Mouse (Mus musculus) myocyte (in vitro differentiated cells): ENCODE results near the gene Tmem42. TPM values are rescaled to one million over a fixed set of nuclear protein-coding genes. Genes with fewer than 3 reads are reported as not detected.

Source experiments
- H3K27me3 ChIP-seq: one replicate; pipeline ENCODE4 v1.6.1; 2011; ENCODE audit not compliant: control insufficient read depth, insufficient read depth, insufficient read length
- H3K36me3 ChIP-seq: one replicate; pipeline ENCODE4 v1.6.1; 2011; ENCODE audit not compliant: control insufficient read depth, insufficient read depth
- H3K4me2 ChIP-seq: one replicate; pipeline ENCODE4 v1.6.1; 2011; ENCODE audit warnings: low read depth, control low read depth
- H3K4me3 ChIP-seq: one replicate; pipeline ENCODE4 v1.5.1; 2011; ENCODE audit warnings: mild to moderate bottlenecking, control low read depth, moderate library complexity
- H3K79me2 ChIP-seq: one replicate; pipeline ENCODE4 v1.6.1; 2011; ENCODE audit not compliant: control insufficient read depth, insufficient read depth
- H3ac ChIP-seq: one replicate; pipeline ENCODE4 v1.6.1; 2011; ENCODE audit not compliant: control insufficient read depth, insufficient read length
- CEBPB ChIP-seq: IDR thresholded peaks from 2 replicates; pipeline ENCODE4 v1.6.1; 2011; ENCODE audit warnings: mild to moderate bottlenecking, moderate library complexity; ENCODE audit not compliant: poor library complexity, insufficient read depth, severe bottlenecking
- E2F4 ChIP-seq: IDR thresholded peaks from one replicate; pipeline ENCODE4 v1.6.1; 2011; ENCODE audit warnings: mild to moderate bottlenecking, control low read depth, moderate library complexity; ENCODE audit not compliant: insufficient read depth
- MAX ChIP-seq: IDR thresholded peaks from one replicate; pipeline ENCODE4 v1.6.1; 2011; ENCODE audit warnings: low read depth, mild to moderate bottlenecking, control low read depth
- MYOD1 ChIP-seq, 3 experiments: IDR thresholded peaks; one replicate each; pipeline ENCODE4 v1.6.1; 2011; ENCODE audit warnings: control low read depth in 2 of 3, low read depth in 2 of 3, mild to moderate bottlenecking in 2 of 3, moderate library complexity in 1 of 3; ENCODE audit not compliant: insufficient read length in 2 of 3, control insufficient read depth in 1 of 3
- MYOG ChIP-seq, 3 experiments: IDR thresholded peaks; one replicate each; pipeline ENCODE4 v1.6.1; 2011; ENCODE audit warnings: control low read depth in 2 of 3, low read depth in 2 of 3, mild to moderate bottlenecking in 2 of 3; ENCODE audit not compliant: insufficient read length in 2 of 3, control insufficient read depth in 1 of 3, insufficient read depth in 1 of 3
- POLR2A ChIP-seq: IDR thresholded peaks from one replicate; pipeline ENCODE4 v1.6.1; 2011; ENCODE audit warnings: low read depth, mild to moderate bottlenecking, control low read depth, moderate library complexity; ENCODE audit not compliant: insufficient read length
- POLR2AphosphoS2 ChIP-seq: IDR thresholded peaks from one replicate; pipeline ENCODE4 v1.6.1; 2011; ENCODE audit warnings: low read depth, control low read depth; ENCODE audit not compliant: insufficient read length
- REST ChIP-seq: IDR thresholded peaks from one replicate; pipeline ENCODE4 v1.6.1; 2011; ENCODE audit warnings: mild to moderate bottlenecking, control low read depth, moderate library complexity; ENCODE audit not compliant: insufficient read depth, insufficient read length
- SRF ChIP-seq: IDR thresholded peaks from one replicate; pipeline ENCODE4 v1.6.1; 2011; ENCODE audit warnings: low read depth; ENCODE audit not compliant: control insufficient read depth, insufficient read length
- TCF12 ChIP-seq: IDR thresholded peaks from one replicate; pipeline ENCODE4 v1.6.1; 2011; ENCODE audit warnings: mild to moderate bottlenecking, control low read depth; ENCODE audit not compliant: poor library complexity, insufficient read depth, severe bottlenecking
- TCF3 ChIP-seq: IDR thresholded peaks from one replicate; pipeline ENCODE4 v1.6.1; 2011; ENCODE audit warnings: low read depth, control low read depth; ENCODE audit not compliant: insufficient read length
- USF1 ChIP-seq: IDR thresholded peaks from one replicate; pipeline ENCODE4 v1.6.1; 2011; ENCODE audit warnings: low read depth, mild to moderate bottlenecking, control low read depth, moderate library complexity
- polyA plus RNA-seq: library from polyadenylated mRNA; unstranded; fragments of >200 nt; fragmentation: generic; extraction: Trizol; gene quantifications from one replicate; pipeline ENCODE4 v1.2.1, GENCODE M21; 2012; ENCODE audit warnings: missing spikeins

The Tmem42 gene
- polyA plus RNA-seq, 1 experiment, result 6.4 TPM

DNA sequence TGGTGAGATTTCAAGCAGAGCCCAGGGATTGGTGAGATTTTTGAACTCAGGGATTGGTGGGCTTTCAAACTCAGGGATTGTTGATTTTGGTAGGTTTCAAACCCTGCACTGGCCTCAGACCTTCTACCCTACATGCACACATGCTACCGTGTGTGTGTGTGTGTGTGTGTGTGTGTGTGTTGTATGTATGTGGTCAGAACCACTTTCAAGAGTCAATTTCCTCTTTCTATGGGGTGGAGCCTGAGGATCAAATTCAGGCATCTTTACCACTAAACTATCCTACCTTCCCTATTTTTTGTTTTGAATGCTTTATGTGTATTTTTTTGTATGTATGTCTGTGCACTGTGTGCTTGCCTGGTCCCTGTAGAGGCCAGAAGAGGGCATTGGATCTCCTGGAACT, 26.5 kb downstream of the Tmem42 start:
- Histone ChIP-seq H3K4me3 (no peak overlapping the region), H3K36me3 (no peaks in the 10 kb centered on the region), H3K79me2 (no peaks in the 10 kb centered on the region), H3K4me2 (no peak overlapping the region), H3K27me3 (peaks cover 26% of the 10 kb centered on the region), H3ac (no peak overlapping the region)
- TF ChIP-seq REST, result no peak
- TF ChIP-seq MYOG (IDR thresholded peaks at IDR 0.05; ENCODE audit: control insufficient read depth in 1 of 3, insufficient read depth in 1 of 3, insufficient read length in 2 of 3, low read depth in 2 of 3), result no peak
- TF ChIP-seq E2F4, result no peak
- no peak for TF ChIP-seq USF1
- no peak for TF ChIP-seq POLR2AphosphoS2
- TF ChIP-seq TCF3, result no peak
- TF ChIP-seq MYOD1 (IDR thresholded peaks at IDR 0.05; ENCODE audit: control insufficient read depth in 1 of 3, insufficient read length in 2 of 3, low read depth in 2 of 3), result no peak
- TF ChIP-seq MAX, result no peak
- TF ChIP-seq SRF, result no peak
- TF ChIP-seq TCF12, result no peak
- TF ChIP-seq CEBPB, result no peak

DNA sequence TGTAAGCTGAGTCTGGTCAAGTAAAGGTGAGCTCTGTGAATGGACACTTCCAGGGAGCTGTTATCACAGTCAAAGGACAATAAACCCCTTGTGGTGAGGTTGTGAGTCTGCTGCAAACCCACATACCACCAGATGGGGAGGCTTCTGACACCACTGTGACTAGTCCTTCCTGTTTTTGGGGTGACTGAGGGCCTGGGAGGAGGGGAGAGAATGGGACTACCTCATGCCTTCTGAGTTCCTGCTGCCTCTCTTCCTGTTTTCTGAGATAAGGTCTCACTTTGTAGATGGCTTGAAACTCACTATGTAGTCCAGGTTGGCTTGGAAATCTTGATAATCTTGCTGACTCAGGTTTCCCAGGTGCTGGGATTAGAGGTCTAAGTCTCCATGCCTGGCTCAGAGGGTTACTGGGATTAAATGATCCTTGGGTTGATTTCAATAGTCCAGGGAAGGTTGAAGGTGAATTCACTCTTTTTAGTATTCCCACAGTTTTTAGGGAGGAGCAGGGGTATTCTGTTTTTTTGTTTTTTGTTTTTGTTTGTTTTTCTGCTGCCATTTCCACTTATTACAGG, 37.7 kb downstream of the Tmem42 start:
- Histone ChIP-seq H3K36me3 (no peaks in the 10 kb centered on the region), H3K79me2 (no peaks in the 10 kb centered on the region), H3K4me3 (no peak overlapping the region), H3ac (no peak overlapping the region), H3K27me3 (no peaks in the 10 kb centered on the region), H3K4me2 (no peak overlapping the region)
- no peak for TF ChIP-seq POLR2AphosphoS2
- TF ChIP-seq CEBPB, result no peak
- no peak for TF ChIP-seq MYOD1 (IDR thresholded peaks at IDR 0.05; ENCODE audit: control insufficient read depth in 1 of 3, insufficient read length in 2 of 3, low read depth in 2 of 3)
- no peak for TF ChIP-seq MYOG (IDR thresholded peaks at IDR 0.05; ENCODE audit: control insufficient read depth in 1 of 3, insufficient read depth in 1 of 3, insufficient read length in 2 of 3, low read depth in 2 of 3)
- TF ChIP-seq REST, result no peak
- TF ChIP-seq USF1, result no peak
- TF ChIP-seq MAX, result no peak
- no peak for TF ChIP-seq SRF
- TF ChIP-seq E2F4, result no peak

DNA sequence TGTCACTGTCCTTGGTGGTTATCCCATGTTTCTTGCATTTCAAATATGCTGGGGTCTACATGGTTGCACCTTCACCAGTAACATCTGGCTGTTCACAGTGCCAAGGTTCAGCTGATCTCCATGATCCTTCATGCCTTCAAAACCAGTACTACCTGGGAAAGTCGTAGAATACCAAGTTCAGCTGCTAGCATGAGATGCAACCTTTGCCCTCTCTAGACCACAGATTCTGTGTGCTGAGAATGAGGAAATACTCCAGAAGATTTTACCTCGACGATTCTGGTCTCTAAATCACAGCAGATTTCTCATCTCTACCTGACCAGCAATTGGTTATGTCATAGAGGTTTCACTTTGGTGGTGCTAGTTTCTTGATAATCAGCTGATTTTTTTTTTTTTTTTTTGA, 39.0 kb downstream of the Tmem42 start:
- Histone ChIP-seq H3K36me3 (no peaks in the 10 kb centered on the region), H3K27me3 (no peaks in the 10 kb centered on the region), H3K4me3 (no peak overlapping the region), H3K4me2 (no peak overlapping the region), H3ac (no peak overlapping the region), H3K79me2 (no peaks in the 10 kb centered on the region)
- TF ChIP-seq USF1, result no peak
- TF ChIP-seq SRF, result no peak
- TF ChIP-seq POLR2A, result no peak

Other genes with a start within 250 kb of the Tmem42 start
- gene Tcaim, start 215.8 kb upstream of the Tmem42 start, polyA plus RNA-seq, result 2.6 TPM
- 0.20 TPM for gene Gm35549, start 177.3 kb upstream of the Tmem42 start, polyA plus RNA-seq
- gene Zfp445, start 155.3 kb upstream of the Tmem42 start, polyA plus RNA-seq, result 10.0 TPM
- gene Zkscan7, start 135.6 kb upstream of the Tmem42 start, polyA plus RNA-seq, result 0.95 TPM
- gene Zfp105, start 98.3 kb upstream of the Tmem42 start, polyA plus RNA-seq, result not detected
- gene 1110059G10Rik, start 70.3 kb upstream of the Tmem42 start, polyA plus RNA-seq, result 4.7 TPM
- 3.8 TPM for gene Kif15, start 70.3 kb upstream of the Tmem42 start, polyA plus RNA-seq
- 0.25 TPM for gene Tgm4, start 13.4 kb downstream of the Tmem42 start, polyA plus RNA-seq
- gene Zdhhc3, start 91.9 kb downstream of the Tmem42 start, polyA plus RNA-seq, result 44.0 TPM
- gene Exosc7, start 91.9 kb downstream of the Tmem42 start, polyA plus RNA-seq, result 28.2 TPM
- gene Clec3b, start 129.6 kb downstream of the Tmem42 start, polyA plus RNA-seq, result 0.10 TPM
- gene Cdcp1, start 194.7 kb downstream of the Tmem42 start, polyA plus RNA-seq, result not detected
- 14.0 TPM for gene Tmem158, start 239.4 kb downstream of the Tmem42 start, polyA plus RNA-seq